ENCODE assay signal across 8 mouse cellular contexts in the genomic region with DNA sequence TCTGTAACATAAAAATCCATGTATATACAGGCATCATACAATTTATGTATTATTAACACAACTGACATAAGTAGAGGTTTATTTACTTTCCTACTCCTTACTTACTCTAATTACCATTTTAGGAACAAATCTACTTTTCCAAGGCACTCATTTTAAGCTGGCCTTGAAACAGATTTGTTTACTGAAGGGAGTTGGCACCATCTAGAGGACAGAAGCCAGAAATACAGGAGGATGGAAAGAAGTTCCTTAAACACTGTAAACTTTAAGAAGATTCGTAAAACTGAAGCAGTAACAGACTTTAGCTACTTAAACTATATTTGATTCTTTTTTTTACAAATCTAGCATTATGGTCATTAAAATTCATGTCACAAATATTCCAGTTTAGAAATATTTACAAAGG. TPM values are rescaled to one million over a fixed set of nuclear protein-coding genes. Genes with fewer than 3 reads are reported as not detected.
DNase-seq lines count a peak whose midpoint lies in the region; ATAC-seq and TF ChIP-seq lines count a peak whose summit lies in the region.
"Had no signal": no experiment of that assay in that cellular context is flagged by ENCODE, and none has a peak within 500 bp of the region (broad histone marks: within the 10 kb centered on the region; RNA-seq: fewer than 3 reads in every experiment).

No protein-coding gene starts in this region.

- H3K4me1 ChIP-seq in intestine, postnatal 0 days (replicated peaks; ENCODE audit: control insufficient read depth, insufficient read depth, low read length) = no peaks in the 10 kb centered on the region
- no peaks in the 10 kb centered on the region for H3K4me1 ChIP-seq in intestine, embryonic 16.5 days (ENCODE audit: control insufficient read depth, insufficient read depth, low read length)
- H3K4me1 ChIP-seq: lung, embryonic 15.5 days had no signal

- WGBS in intestine, postnatal 0 days = 23% methylated on average over 1 of the region's 1 CpGs
- 24% methylated on average over 1 of the region's 1 CpGs for WGBS in intestine, embryonic 16.5 days

- H3K4me2 ChIP-seq in intestine, postnatal 0 days (replicated peaks; ENCODE audit: low read depth) = no peak overlapping the region
- no peak overlapping the region for H3K4me2 ChIP-seq in intestine, embryonic 16.5 days (ENCODE audit: low read depth, low read length)
- H3K4me2 ChIP-seq: lung, embryonic 15.5 days had no signal

- no peak overlapping the region for H3K4me3 ChIP-seq in intestine, postnatal 0 days (ENCODE audit: low read depth, low read length)
- no peak overlapping the region for H3K4me3 ChIP-seq in intestine, embryonic 16.5 days (ENCODE audit: low read length)
- H3K4me3 ChIP-seq: lung, embryonic 15.5 days had no signal

- H3K27me3 ChIP-seq in intestine, postnatal 0 days (replicated peaks; ENCODE audit: control insufficient read depth, insufficient read depth, low read length) = no peaks in the 10 kb centered on the region
- no peaks in the 10 kb centered on the region for H3K27me3 ChIP-seq in intestine, embryonic 16.5 days (replicated peaks; ENCODE audit: control insufficient read depth, insufficient read depth, low read length)
- H3K27me3 ChIP-seq: lung, embryonic 15.5 days had no signal

- H3K36me3 ChIP-seq in intestine, postnatal 0 days (ENCODE audit: control insufficient read depth, insufficient read depth) = no peaks in the 10 kb centered on the region
- no peaks in the 10 kb centered on the region for H3K36me3 ChIP-seq in intestine, embryonic 16.5 days (ENCODE audit: control insufficient read depth, insufficient read depth, low read length)
- H3K36me3 ChIP-seq: lung, embryonic 15.5 days had no signal

- H3K9ac ChIP-seq in intestine, postnatal 0 days (ENCODE audit: low read depth, low read length) = no peak overlapping the region
- no peak overlapping the region for H3K9ac ChIP-seq in intestine, embryonic 16.5 days (ENCODE audit: low read depth, low read length)
- H3K9ac ChIP-seq: lung, embryonic 15.5 days had no signal

- DNase-seq in urinary bladder, postnatal 14 days (ENCODE audit: low spot score) = peak; percentile 20
- DNase-seq in urinary bladder, adult 18-20 months (ENCODE audit: low spot score in 2 of 2) = no peak
- no peak for DNase-seq in urinary bladder, postnatal 10 days (ENCODE audit: low spot score)

- TF ChIP-seq CTCF in intestine, postnatal 0 days (IDR thresholded peaks at IDR 0.05; ENCODE audit: low read depth) = peak; percentile 84

- no peak overlapping the region for H3K27ac ChIP-seq in intestine, postnatal 0 days (ENCODE audit: low read depth, low read length)
- H3K27ac ChIP-seq in intestine, embryonic 16.5 days (ENCODE audit: low read length) = no peak overlapping the region
- H3K27ac ChIP-seq: lung, embryonic 15.5 days had no signal

- ATAC-seq in intestine, postnatal 0 days = no peak
- ATAC-seq in intestine, embryonic 16.5 days = no peak
- peak; percentile 70 for ATAC-seq in common myeloid progenitor, adult 5-6 weeks (replicated peaks; ENCODE audit: low read depth, poor library complexity, severe bottlenecking)
- ATAC-seq in neutrophil, adult 5-6 weeks (ENCODE audit: extremely low read depth, insufficient number of reproducible peaks, low FRiP score, poor library complexity, severe bottlenecking) = peak; percentile 26; the same call in 1 of the 2 replicates

- H3K9me3 ChIP-seq in intestine, postnatal 0 days (ENCODE audit: control insufficient read depth) = no peaks in the 10 kb centered on the region
- no peaks in the 10 kb centered on the region for H3K9me3 ChIP-seq in intestine, embryonic 16.5 days (ENCODE audit: control insufficient read depth, low read length)
- H3K9me3 ChIP-seq: lung, embryonic 15.5 days had no signal

RNA-seq across cellular contexts. Expression of a gene that starts 8.5 kb away (rescaled TPM):
- polyA plus RNA-seq in intestine, postnatal 0 days (2015; fragmentation: Nextera tagmentation; extraction: Ambion mirVana) = 36.8 and 44.0 TPM in 2 replicates
- 4.5 and 6.2 TPM in 2 replicates for polyA plus RNA-seq in intestine, embryonic 16.5 days (2015; fragmentation: Nextera tagmentation; extraction: Ambion mirVana)
- 0.87 and 1.3 TPM in 2 replicates for total RNA-seq in common myeloid progenitor, adult 5-6 weeks (2017)
- 3.1 and 7.7 TPM in 2 replicates for total RNA-seq in neutrophil, adult 5-6 weeks (2017)

RNA-seq across cellular contexts. Expression of a gene that starts 29.2 kb away (rescaled TPM):
- polyA plus RNA-seq in intestine, postnatal 0 days (2015; fragmentation: Nextera tagmentation; extraction: Ambion mirVana) = 0.05 and 0.18 TPM in 2 replicates
- 0.29 and 0.55 TPM in 2 replicates for polyA plus RNA-seq in intestine, embryonic 16.5 days (2015; fragmentation: Nextera tagmentation; extraction: Ambion mirVana)
- total RNA-seq in common myeloid progenitor, adult 5-6 weeks (2017) = 0.14 TPM in 1 of 2 replicates, not detected in the other
- 0.37 TPM in 1 of 2 replicates, not detected in the other for total RNA-seq in neutrophil, adult 5-6 weeks (2017)

RNA-seq across cellular contexts. Expression of a gene that starts 30.7 kb away (rescaled TPM):
- polyA plus RNA-seq in intestine, postnatal 0 days (2015; fragmentation: Nextera tagmentation; extraction: Ambion mirVana) = 11.1 and 11.8 TPM in 2 replicates
- 10.2 and 11.2 TPM in 2 replicates for polyA plus RNA-seq in intestine, embryonic 16.5 days (2015; fragmentation: Nextera tagmentation; extraction: Ambion mirVana)
- 0.39 and 0.78 TPM in 2 replicates for total RNA-seq in common myeloid progenitor, adult 5-6 weeks (2017)
- 3.0 and 3.4 TPM in 2 replicates for total RNA-seq in neutrophil, adult 5-6 weeks (2017)

Comparison
In these comparisons a context has a peak if more than half of its experiments do, and no peak if none do; other contexts are left out.
1. ATAC-seq: peak in common myeloid progenitor, adult 5-6 weeks (single experiment) and neutrophil, adult 5-6 weeks (single experiment); none in intestine, postnatal 0 days (single experiment) and intestine, embryonic 16.5 days (single experiment).